Mouse (Mus musculus) spleen, adult 2 months (tissue): ENCODE data around the gene Nell1. TPM values are rescaled to one million over a fixed set of nuclear protein-coding genes. Genes with fewer than 3 reads are reported as not detected.

Experiments
- DNase-seq, 2 experiments: peaks; one replicate each; pipeline versions ENCODE4 v3.0.0 to v3.0.0-alpha.2; 2012 to 2021; ENCODE audit warnings: low spot score in 2 of 2, low read depth in 1 of 2
- H3K27ac ChIP-seq: fragments of 200-500 bp; 2 replicates; pipeline ENCODE4 v1.5.1; 2012; ENCODE audit warnings: low read length, inconsistent platforms; ENCODE audit not compliant: insufficient read depth
- H3K27me3 ChIP-seq: fragments of 200-500 bp; 2 replicates; pipeline ENCODE4 v1.6.1; 2012; ENCODE audit warnings: mild to moderate bottlenecking, moderate library complexity, low read length, inconsistent platforms; ENCODE audit not compliant: control insufficient read depth, insufficient read depth
- H3K36me3 ChIP-seq: fragments of 200-500 bp; 2 replicates; pipeline ENCODE4 v1.6.1; 2012; ENCODE audit warnings: mild to moderate bottlenecking, low read length, inconsistent platforms; ENCODE audit not compliant: control insufficient read depth, insufficient read depth
- H3K4me1 ChIP-seq: fragments of 200-500 bp; 2 replicates; pipeline ENCODE4 v1.6.1; 2011; ENCODE audit warnings: inconsistent platforms; ENCODE audit not compliant: control insufficient read depth, insufficient read depth, insufficient read length
- H3K4me3 ChIP-seq: fragments of 200-500 bp; 2 replicates; pipeline ENCODE4 v1.5.1; 2011; ENCODE audit warnings: mild to moderate bottlenecking, inconsistent platforms; ENCODE audit not compliant: insufficient read depth, insufficient read length; ENCODE audit errors: extremely low read depth
- CTCF ChIP-seq: fragments of 200-500 bp; IDR thresholded peaks from 2 replicates; pipeline ENCODE4 v1.5.1; 2011; ENCODE audit warnings: mild to moderate bottlenecking, inconsistent platforms; ENCODE audit not compliant: insufficient read depth, insufficient read length, insufficient replicate concordance; ENCODE audit errors: extremely low read depth
- POLR2A ChIP-seq: fragments of 200-500 bp; IDR thresholded peaks from 2 replicates; pipeline ENCODE4 v1.6.1; 2011; ENCODE audit warnings: low read depth, low read length, inconsistent platforms
- WGBS: fragments of 180-500 bp; shearing (Covaris S2); methylation state at CpG from one replicate; pipeline ENCODE4 v1.1.7; 2018; 5-methylcytosine and 5-hydroxymethylcytosine counted together
- polyA plus RNA-seq: library from polyadenylated mRNA; depleted of rRNA; stranded (reverse); fragments of >200 nt; gene quantifications from 2 replicates; pipeline ENCODE4 v1.2.3, GENCODE M21; 2012; rRNA removed

Gene Nell1
- polyA plus RNA-seq, 1 experiment = not detected

DNA sequence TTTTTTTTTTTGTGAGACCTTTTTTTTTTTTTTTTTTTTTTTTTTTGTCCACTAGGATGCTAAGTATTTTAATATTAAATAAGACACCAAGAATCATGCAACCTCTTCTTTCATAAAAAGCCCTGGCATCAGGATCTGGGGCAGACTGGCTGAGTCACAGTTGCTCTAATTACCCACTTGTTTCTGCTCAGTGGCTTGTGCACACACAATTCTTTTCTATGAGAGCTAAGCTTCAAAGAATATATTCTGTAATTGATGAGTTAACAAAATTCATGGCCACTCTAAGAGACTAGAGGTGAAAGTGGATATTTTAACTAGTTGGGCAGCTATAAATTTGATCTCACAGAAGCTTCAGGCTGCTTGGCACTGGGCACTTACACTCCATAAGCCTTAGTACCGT, 873.3 kb downstream of the Nell1 start:
- Histone ChIP-seq H3K4me3 (no peak overlapping the region), H3K27me3 (no peaks in the 10 kb centered on the region), H3K36me3 (no peaks in the 10 kb centered on the region), H3K27ac (no peak overlapping the region), H3K4me1 (no peaks in the 10 kb centered on the region)
- WGBS = 67% methylated on average over 1 of the region's 1 CpGs
- no peak for DNase-seq
- no peak for TF ChIP-seq CTCF
- TF ChIP-seq POLR2A = no peak

DNA sequence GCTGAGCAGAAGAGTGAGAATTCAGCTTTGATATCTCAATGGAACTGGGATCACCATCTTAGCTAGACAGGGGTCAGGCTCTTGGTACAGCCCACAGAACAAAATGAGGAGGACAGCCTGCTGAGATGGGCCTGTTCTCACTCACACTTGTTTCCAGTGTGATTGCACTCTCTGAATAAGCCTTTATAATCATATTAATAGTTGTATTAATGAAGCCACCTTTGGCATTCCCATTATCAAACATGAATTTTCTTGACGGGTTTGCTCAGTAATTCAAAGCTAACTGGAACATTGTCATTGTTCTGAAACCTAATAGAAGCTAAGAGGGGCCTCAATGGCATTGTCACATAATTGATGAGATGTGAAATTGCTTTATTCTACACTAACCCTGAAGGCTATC, 875.6 kb downstream of the Nell1 start:
- no peaks in the 10 kb centered on the region for H3K27me3 ChIP-seq
- H3K27ac ChIP-seq = no peak overlapping the region
- no peaks in the 10 kb centered on the region for H3K36me3 ChIP-seq
- H3K4me1 ChIP-seq = no peaks in the 10 kb centered on the region
- DNase-seq = no peak
- 78% methylated on average over 1 of the region's 1 CpGs for WGBS
- H3K4me3 ChIP-seq = no peak overlapping the region
- TF ChIP-seq POLR2A (no peak), CTCF (no peak)

DNA sequence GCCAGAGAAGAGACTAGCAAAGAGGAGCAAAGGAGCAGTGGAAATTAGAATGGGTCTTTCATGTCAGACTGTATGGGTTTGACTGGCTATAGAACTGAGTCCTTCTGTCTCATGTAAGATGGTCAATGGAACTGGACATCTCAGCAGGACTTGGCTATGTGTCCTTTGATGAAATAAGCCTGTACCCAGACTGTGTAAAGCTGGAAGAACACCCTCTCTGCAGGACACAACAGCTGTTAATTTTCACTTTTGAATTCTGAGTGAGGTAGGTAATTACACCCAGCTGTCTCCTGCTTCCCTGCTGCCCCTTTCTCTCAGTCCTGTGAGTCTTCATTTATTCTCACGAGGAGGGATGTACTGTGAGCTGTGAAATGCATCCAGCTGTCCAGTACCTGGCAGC, 895.5 kb downstream of the Nell1 start:
- no peak overlapping the region for H3K27ac ChIP-seq
- no peak overlapping the region for H3K4me3 ChIP-seq
- no peaks in the 10 kb centered on the region for H3K4me1 ChIP-seq
- H3K27me3 ChIP-seq = no peaks in the 10 kb centered on the region
- TF ChIP-seq CTCF = no peak
- no peak for TF ChIP-seq POLR2A
- WGBS = 48% methylated on average over 1 of the region's 1 CpGs
- no peaks in the 10 kb centered on the region for H3K36me3 ChIP-seq
- DNase-seq = no peak

DNA sequence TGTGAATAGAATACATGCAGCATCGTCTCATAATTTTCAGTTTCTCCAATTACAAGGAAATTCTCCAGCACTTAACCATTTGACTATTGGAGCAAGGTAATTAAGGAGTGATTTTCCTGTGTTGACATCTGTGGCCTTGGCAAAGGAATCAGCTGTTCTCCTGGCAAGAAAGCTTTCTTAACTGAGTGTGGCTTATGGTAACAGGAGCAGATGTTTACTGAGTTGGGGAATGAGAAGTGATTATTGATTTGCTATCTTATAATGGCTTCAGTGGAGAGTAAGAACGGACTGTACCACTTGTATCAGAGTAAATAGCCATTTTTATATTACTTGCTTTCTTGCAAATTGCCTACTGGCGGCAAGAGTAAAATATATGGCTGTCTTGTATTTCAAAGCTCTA, 913.0 kb downstream of the Nell1 start:
- no peak overlapping the region for H3K4me3 ChIP-seq
- no peaks in the 10 kb centered on the region for H3K27me3 ChIP-seq
- 72% methylated on average over 3 of the region's 3 CpGs for WGBS
- H3K4me1 ChIP-seq = no peaks in the 10 kb centered on the region
- H3K36me3 ChIP-seq = no peaks in the 10 kb centered on the region
- no peak for TF ChIP-seq CTCF
- no peak for TF ChIP-seq POLR2A
- no peak for DNase-seq
- H3K27ac ChIP-seq = no peak overlapping the region

DNA sequence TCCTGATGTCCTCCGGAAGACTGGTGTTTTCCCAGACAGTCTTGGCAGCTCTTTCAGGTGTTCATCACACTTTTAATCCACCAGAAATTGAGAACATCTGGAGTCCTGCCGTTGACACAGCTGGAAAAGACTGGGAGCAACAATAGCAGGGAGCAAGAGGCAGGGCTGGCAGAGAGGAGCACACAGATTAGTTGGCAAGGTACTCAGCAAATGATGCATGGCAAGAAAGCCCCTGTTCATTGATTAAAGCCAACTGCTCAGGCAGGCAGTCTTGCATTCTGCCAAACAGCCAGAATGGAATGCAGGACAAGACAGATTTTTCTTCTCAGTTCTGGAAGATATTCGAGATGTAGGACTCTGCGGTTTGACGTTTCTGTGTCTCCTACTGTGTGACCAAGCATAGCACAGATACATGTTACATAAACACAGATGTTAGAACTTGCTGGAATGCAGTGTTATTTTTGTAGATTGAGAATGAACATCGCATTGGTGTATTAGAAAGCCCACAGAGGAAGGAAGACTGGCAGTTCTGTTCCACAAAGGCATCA, 925.0 kb downstream of the Nell1 start:
- TF ChIP-seq CTCF = no peak
- TF ChIP-seq POLR2A = no peak
- Histone ChIP-seq H3K27me3 (no peaks in the 10 kb centered on the region), H3K36me3 (no peaks in the 10 kb centered on the region), H3K27ac (no peak overlapping the region), H3K4me1 (no peaks in the 10 kb centered on the region), H3K4me3 (no peak overlapping the region)
- no peak for DNase-seq
- WGBS = 80% methylated on average over 6 of the region's 6 CpGs

Other genes starting within 250 kb of the Nell1 start
- gene Htatip2, start 215.7 kb upstream of the Nell1 start, polyA plus RNA-seq = 5.2 and 6.4 TPM in 2 replicates
- gene Prmt3, start 196.5 kb upstream of the Nell1 start, polyA plus RNA-seq = 17.1 and 44.4 TPM in 2 replicates
- not detected in 2 replicates for gene Slc6a5, start 64.7 kb upstream of the Nell1 start, polyA plus RNA-seq